Mouse (Mus musculus) neural tube, embryonic 13.5 days (tissue): ENCODE results near the gene Spg7. TPM values are rescaled to one million over a fixed set of nuclear protein-coding genes. Genes with fewer than 3 reads are reported as not detected.

Experiments used
- ATAC-seq: fragments of 200-750 bp; cut with Nextera tagmentation; 2 replicates; pipeline ENCODE4 v1.8.0; 2017; ENCODE audit warnings: low read depth, mild to moderate bottlenecking, moderate TSS enrichment, moderate library complexity
- H3K27ac ChIP-seq: fragments of 300-500 bp; sonication (generic); replicated peaks from 2 replicates; pipeline ENCODE4 v1.5.1; 2015; ENCODE audit warnings: moderate library complexity, mild to moderate bottlenecking, inconsistent platforms
- H3K27me3 ChIP-seq: fragments of 300-500 bp; sonication (generic); 2 replicates; pipeline ENCODE4 v1.6.1; 2015; ENCODE audit warnings: mild to moderate bottlenecking, inconsistent platforms
- H3K36me3 ChIP-seq: fragments of 300-500 bp; sonication (generic); 2 replicates; pipeline ENCODE4 v1.6.1; 2015; ENCODE audit warnings: mild to moderate bottlenecking, inconsistent platforms
- H3K4me1 ChIP-seq: fragments of 300-500 bp; sonication (generic); replicated peaks from 2 replicates; pipeline ENCODE4 v1.6.1; 2015; ENCODE audit warnings: inconsistent platforms
- H3K4me2 ChIP-seq: fragments of 300-500 bp; sonication (generic); 2 replicates; pipeline ENCODE4 v1.6.1; 2015; ENCODE audit warnings: inconsistent platforms, mild to moderate bottlenecking, moderate library complexity
- H3K4me3 ChIP-seq: fragments of 300-500 bp; sonication (generic); 2 replicates; pipeline ENCODE4 v1.5.1; 2015; ENCODE audit warnings: mild to moderate bottlenecking, inconsistent platforms
- H3K9ac ChIP-seq: fragments of 300-500 bp; sonication (generic); 2 replicates; pipeline ENCODE4 v1.6.1; 2015; ENCODE audit warnings: moderate library complexity, mild to moderate bottlenecking, inconsistent platforms
- H3K9me3 ChIP-seq: fragments of 300-500 bp; sonication (generic); 2 replicates; pipeline ENCODE4 v1.6.1; 2016; ENCODE audit warnings: inconsistent platforms
- WGBS: fragments of 180-500 bp; shearing (Covaris S2); methylation state at CpG from one replicate; pipeline ENCODE4 v1.1.7; 2015; 5-methylcytosine and 5-hydroxymethylcytosine counted together
- microRNA-seq: library from miRNA; unstranded; fragments of <30 nt; microRNA quantifications from one replicate; pipeline ENCODE4, GENCODE M21; 2016
- polyA plus RNA-seq: library from polyadenylated mRNA; unstranded; fragments of >200 nt; fragmentation: Nextera tagmentation; extraction: Ambion mirVana; gene quantifications from 2 replicates; pipeline ENCODE4 v1.2.1, GENCODE M21; 2015

The Spg7 gene
- polyA plus RNA-seq, 1 experiment from 2014 or later = 48.7 TPM

DNA sequence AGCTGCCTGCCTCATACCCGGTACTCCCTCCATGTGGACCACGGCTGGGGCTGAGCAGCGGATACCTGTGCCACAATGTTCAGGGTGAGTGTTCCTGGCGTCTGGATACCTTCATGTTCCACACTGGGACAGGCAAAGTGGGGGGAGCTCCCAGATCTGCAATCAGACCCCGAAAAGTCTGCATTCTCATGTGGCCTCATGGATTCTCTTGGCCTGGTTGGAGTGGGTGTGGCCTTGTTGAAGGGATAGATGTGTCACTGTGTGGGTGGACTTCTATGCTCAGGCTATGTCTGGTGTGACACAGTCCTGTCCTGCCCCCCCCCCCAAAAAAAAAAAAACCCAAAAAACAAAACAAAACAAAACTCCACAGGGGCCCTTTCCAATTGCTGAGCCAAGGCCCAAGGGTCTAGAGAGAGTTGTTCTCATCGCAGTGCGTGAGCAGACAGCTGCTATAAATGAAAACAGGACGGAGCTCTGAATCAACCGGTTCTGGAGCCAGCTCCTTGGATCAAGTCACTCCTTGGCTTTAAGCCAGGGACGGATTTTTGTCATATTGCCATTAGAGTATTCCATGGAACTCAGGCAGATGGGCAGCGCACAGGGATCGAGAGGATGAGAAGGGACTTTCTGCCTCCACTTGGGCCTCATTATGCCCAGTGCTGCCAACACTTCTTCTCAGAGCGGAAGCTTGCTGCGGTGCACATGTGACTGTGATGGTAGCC is 79.2 kb downstream of the Spg7 start:
- Histone ChIP-seq H3K27ac (no peak overlapping the region), H3K36me3 (no peaks in the 10 kb centered on the region), H3K4me1 (peaks cover 14% of the 10 kb centered on the region), H3K27me3 (no peaks in the 10 kb centered on the region; the same call in 1 of the 2 replicates), H3K9ac (no peak overlapping the region), H3K4me3 (no peak overlapping the region), H3K9me3 (no peaks in the 10 kb centered on the region), H3K4me2 (no peak overlapping the region)
- 77% methylated on average over 14 of the region's 14 CpGs for WGBS
- ATAC-seq = no peak

- Histone ChIP-seq H3K9me3 (no peaks in the 10 kb centered on the region), H3K4me3 (no peak overlapping the region), H3K9ac (no peak overlapping the region), H3K27ac (no peak overlapping the region), H3K4me1 (no peaks in the 10 kb centered on the region), H3K4me2 (no peak overlapping the region), H3K36me3 (no peaks in the 10 kb centered on the region), H3K27me3 (no peaks in the 10 kb centered on the region)
- ATAC-seq = no peak
- 65% methylated on average over 6 of the region's 6 CpGs for WGBS
These were observed 82.5 kb downstream of the Spg7 start for GRCm38 (mm10) chr8:123145279-123145678.

GRCm38 (mm10) chr8:123146390-123146789 is 83.6 kb downstream of the Spg7 start:
- Histone ChIP-seq H3K4me1 (no peaks in the 10 kb centered on the region), H3K4me2 (no peak overlapping the region), H3K9me3 (no peaks in the 10 kb centered on the region), H3K4me3 (no peak overlapping the region), H3K36me3 (no peaks in the 10 kb centered on the region), H3K27ac (no peak overlapping the region), H3K9ac (no peak overlapping the region), H3K27me3 (no peaks in the 10 kb centered on the region)
- 78% methylated on average over 7 of the region's 7 CpGs for WGBS
- ATAC-seq = no peak

Small RNA genes within 50 kb of the gene (microRNA-seq; reads per million reads assigned to microRNA genes)
- not detected for gene Mir7079
- not detected for gene Mir7080

Other genes with a start within 250 kb of the Spg7 start
- 2.7 and 3.5 TPM in 2 replicates for gene Cdh15, start 215.0 kb upstream of the Spg7 start, polyA plus RNA-seq
- 43.2 and 58.2 TPM in 2 replicates for gene Ankrd11, start 20.7 kb upstream of the Spg7 start, polyA plus RNA-seq
- gene Rpl13, start 39.4 kb downstream of the Spg7 start, polyA plus RNA-seq = 629 and 772 TPM in 2 replicates
- 0.68 and 1.1 TPM in 2 replicates for gene Cpne7, start 54.4 kb downstream of the Spg7 start, polyA plus RNA-seq
- 1.2 and 2.4 TPM in 2 replicates for gene Sult5a1, start 95.4 kb downstream of the Spg7 start, polyA plus RNA-seq
- 0.08 and 0.19 TPM in 2 replicates for gene Dpep1, start 123.3 kb downstream of the Spg7 start, polyA plus RNA-seq
- gene Chmp1a, start 149.8 kb downstream of the Spg7 start, polyA plus RNA-seq = 164 and 175 TPM in 2 replicates
- gene Spata33, start 149.9 kb downstream of the Spg7 start, polyA plus RNA-seq = 7.6 and 7.7 TPM in 2 replicates
- 37.2 and 42.4 TPM in 2 replicates for gene Cdk10, start 161.9 kb downstream of the Spg7 start, polyA plus RNA-seq
- gene Spata2l, start 173.3 kb downstream of the Spg7 start, polyA plus RNA-seq = 4.4 and 4.8 TPM in 2 replicates
- gene Zfp276, start 191.3 kb downstream of the Spg7 start, polyA plus RNA-seq = 22.1 and 24.1 TPM in 2 replicates
- 49.2 and 50.0 TPM in 2 replicates for gene Vps9d1, start 191.4 kb downstream of the Spg7 start, polyA plus RNA-seq